Mouse (Mus musculus) embryonic stem cell, embryonic (primary cell): ENCODE data around the gene Gm10778.

Experiments used
- CTCF ChIA-PET, 4 experiments: fragments of 300-600 bp in 2 of 4; fragments of 350-600 bp in 2 of 4; sonication (Branson Sonifier 250); formaldehyde crosslinking; loops; one replicate each; lab custom pipeline; 2022; ENCODE audit warnings: inconsistent platforms in 2 of 4; lab: Charles Lee
- POLR2A ChIA-PET, 4 experiments: fragments of 300-600 bp in 2 of 4; fragments of 350-600 bp in 2 of 4; sonication (Branson Sonifier 250); formaldehyde crosslinking; loops; one replicate each; lab custom pipeline; 2022; ENCODE audit warnings: antibody characterized with exemption in 4 of 4, inconsistent platforms in 1 of 4; lab: Charles Lee

Gm10778 gene

DNA sequence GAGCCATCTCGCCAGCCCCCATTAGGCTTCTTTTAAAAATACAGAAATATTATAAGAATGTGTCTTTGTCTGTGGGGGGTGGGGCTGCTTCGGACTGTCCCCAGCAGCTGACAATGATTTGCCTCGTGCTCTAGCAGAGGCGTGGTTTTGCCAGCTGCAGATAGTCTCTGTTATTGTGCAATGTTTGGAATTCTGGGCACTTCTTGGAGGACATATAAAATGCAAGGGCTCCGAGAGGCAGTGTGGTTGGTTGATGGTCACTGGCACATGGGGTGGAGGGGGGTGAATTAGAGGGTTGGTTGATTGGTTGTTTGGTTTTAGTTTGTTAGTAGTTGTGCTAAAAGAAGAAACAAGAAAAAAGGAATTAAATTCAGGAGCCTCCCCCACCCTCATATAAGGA lies 28.9 kb upstream of the Gm10778 start:
- ChIA-PET CTCF (interaction anchor here in 1 of 4 experiments (1.0 to 1.7 kb wide), 2 partner anchors 18 to 69 kb away, joined by 3 to 4 read pairs; no protein-coding TSS in a partner anchor), POLR2A (interaction anchor here in 2 of 4 experiments (1.2 to 1.6 kb wide), 2 partner anchors 14 to 23 kb away, joined by 6 read pairs; no protein-coding TSS in a partner anchor)

DNA sequence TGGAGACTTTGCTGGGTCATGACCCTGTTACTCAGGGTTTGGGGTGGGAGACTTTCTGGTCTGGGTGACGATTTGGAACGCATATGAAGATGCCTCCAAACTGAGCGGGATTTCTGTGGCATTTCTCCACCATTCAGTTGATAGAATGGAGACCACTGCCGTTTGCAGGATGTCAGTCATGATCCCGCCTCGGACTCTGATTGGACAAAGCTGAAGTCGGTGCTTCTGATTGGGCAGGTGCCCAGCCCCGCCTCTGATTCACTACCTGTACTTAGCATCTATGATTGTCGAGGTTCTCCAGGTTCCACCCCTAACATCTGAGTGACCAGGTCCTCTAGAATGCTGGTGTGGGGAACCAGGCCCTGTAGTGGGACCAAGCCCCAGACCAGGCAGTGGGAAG lies 28.1 kb upstream of the Gm10778 start:
- CTCF ChIA-PET = interaction anchor here in 1 of 4 experiments (1.0 to 1.7 kb wide), 2 partner anchors 17 to 70 kb away, joined by 3 to 4 read pairs; no protein-coding TSS in a partner anchor
- POLR2A ChIA-PET = interaction anchor here in 2 of 4 experiments (0.6 to 1.6 kb wide), 5 partner anchors 13 to 137 kb away, joined by 3 to 6 read pairs (median 4); no protein-coding TSS in a partner anchor

DNA sequence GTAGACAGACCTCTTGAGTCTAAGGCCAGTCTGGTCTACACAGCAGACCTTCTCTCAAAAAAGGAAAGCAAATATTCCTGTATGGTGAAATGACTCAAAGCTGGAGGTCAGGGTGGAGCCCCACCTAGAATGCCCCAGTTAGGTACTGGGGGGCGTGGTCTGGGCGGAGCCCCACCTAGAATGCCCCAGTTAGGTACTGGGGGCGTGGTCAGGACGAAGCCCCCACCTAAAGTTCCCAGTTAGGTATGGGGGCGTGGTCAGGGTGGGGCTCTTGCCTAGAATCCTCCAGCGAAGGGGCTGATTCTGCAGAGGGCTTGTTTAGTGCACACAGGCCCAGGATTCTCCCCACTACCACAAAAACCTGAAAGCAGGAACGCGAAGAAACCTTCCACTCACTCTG lies 25.4 kb upstream of the Gm10778 start:
- ChIA-PET POLR2A (interaction anchor here in 2 of 4 experiments (0.8 to 2.1 kb wide), 15 partner anchors 8 to 505 kb away, joined by 3 to 9 read pairs (median 4); partner anchors contain the start of gene Ncln (in 1 of the 2)), CTCF (interaction anchor here in 2 of 4 experiments (0.6 to 0.9 kb wide), 3 partner anchors 19 to 70 kb away, joined by 3 to 4 read pairs (median 3); no protein-coding TSS in a partner anchor)

DNA sequence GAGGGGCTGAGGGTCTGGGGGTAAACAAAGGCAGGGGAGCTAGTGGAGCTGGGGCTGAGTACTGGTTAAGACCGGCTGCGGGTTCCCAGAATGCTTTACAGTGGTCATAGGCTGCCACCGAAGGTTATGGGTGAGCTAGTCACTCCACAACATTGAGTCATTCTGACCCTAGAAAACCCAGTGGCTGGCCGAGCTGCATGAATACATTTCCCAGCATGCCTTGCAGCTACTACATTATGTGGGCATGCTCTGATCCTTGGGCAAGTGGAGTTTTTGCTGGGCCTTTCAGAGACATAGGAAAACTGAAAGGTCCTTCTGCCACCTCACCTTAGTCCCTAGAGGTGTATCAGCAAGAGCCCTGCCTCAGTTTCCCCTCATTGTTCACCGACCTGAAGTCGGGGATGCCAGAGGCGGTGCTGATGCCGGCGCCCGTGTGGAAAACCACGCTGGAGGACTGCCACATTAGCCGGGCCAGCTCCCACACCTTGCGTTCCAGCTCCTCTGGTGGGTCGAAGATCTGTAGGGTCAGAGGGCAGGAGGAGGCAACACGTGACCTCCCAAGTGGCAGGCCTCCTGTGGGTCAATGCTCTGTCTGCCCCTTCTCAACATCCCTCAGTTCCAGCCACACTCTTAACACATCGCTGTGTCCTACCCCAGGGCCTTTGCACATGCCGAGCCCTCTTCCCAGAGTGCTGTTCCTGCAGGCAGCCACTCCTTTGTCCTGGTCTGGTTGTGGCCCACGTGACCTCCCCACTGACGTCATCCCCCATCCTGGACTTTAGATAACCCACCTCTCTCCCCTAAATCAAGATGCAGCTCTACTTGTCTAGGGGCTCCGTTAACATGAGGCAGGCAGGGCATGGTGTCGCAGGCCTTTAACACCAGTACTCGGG lies 22.5 kb upstream of the Gm10778 start:
- POLR2A ChIA-PET = interaction anchor here (0.5 to 6.4 kb wide), 37 partner anchors 9 to 997 kb away, joined by 3 to 54 read pairs (median 4); partner anchors contain the start of genes 1190007I07Rik (in 1 of the 4), BC025920 (in 1 of the 4), Gm10778 (in 1 of the 4) and Ncln (in 1 of the 4)

DNA sequence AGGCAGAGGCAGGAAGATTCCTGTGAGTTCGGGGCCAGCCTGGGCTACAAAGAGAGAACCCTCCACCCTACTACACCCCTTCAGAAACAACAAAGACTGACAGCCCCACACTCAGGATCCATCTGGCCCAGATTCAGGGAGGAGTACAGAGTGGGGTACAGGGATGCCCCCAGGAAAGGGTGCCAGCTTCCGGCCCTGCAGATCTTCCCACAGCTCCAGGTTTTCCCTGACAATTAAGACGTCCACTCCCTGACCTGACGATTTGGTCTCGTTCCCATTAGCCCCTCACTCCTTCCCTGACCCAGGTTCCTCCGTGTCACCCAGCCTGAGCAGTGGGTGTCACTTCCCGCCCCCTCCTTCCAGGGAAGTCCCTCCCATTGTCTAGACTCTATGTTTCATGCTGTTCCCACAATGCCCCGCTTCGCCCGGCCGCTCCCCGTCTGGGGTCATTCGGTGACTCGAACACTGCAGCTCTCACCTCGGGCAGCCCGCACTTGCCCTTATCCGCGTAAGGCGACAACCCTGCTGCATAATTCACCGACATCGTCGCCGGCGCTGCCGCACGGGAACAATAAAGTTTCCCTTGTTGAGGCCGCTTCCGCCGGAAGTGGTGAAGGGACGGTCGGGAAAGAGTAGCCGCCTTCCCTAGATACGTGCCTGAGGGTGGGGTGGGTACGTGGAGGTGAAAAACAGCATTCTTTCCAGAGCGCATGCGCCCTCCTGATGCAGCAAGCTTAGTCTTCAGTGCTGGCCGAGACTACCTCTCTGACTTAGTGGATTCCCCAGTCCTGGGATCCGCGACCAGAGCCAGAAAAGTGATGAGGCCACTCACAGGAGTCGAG lies 21.6 kb upstream of the Gm10778 start, which contains the start of gene Sirt6:
Sirt6 (minus strand) TSS at position 804 of the 842 bp plus-strand sequence.
- CTCF ChIA-PET = interaction anchor here in 1 of 4 experiments (0.9 to 3.7 kb wide), 2 partner anchors 24 to 76 kb away, joined by 3 to 15 read pairs; no protein-coding TSS in a partner anchor
- POLR2A ChIA-PET = interaction anchor here (0.5 to 6.4 kb wide), 30 partner anchors 9 to 421 kb away, joined by 3 to 54 read pairs (median 4); partner anchors contain the start of genes BC025920 (in 1 of the 4), Gm10778 (in 1 of the 4), Tle6 (in 1 of the 4) and Zfp873 (in 1 of the 4)

More for the DNA sequence above, 22.5 kb upstream of the Gm10778 start:
- CTCF ChIA-PET = interaction anchor here in 3 of 4 experiments (0.6 to 3.7 kb wide), 8 partner anchors 21 to 1664 kb away, joined by 3 to 15 read pairs (median 4); partner anchors contain the start of gene Fzr1 (in 1 of the 3)

DNA sequence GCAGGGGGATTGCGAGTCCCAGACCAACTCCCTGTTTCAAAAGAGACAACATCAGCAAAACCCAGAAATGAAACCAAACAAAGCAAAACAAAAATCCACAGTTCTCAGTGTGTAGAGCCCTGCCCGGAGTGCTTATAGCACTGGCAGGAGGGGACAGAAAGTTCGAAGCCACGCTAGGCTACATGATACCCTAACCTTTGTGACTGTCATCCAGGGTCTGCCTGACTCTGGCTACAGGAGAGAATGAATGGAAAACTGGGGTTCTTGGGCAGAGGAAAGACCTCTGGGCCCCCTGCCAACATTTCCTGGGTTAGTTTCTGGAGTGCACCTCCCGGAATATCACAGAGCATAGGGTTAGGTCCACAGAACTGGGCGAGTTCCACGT lies 21.0 kb upstream of the Gm10778 start:
- POLR2A ChIA-PET = interaction anchor here (0.6 to 6.4 kb wide), 18 partner anchors 8 to 307 kb away, joined by 3 to 54 read pairs (median 4); partner anchors contain the start of gene Gna11 (in 1 of the 4)
- CTCF ChIA-PET = interaction anchor here in 1 of 4 experiments (0.9 to 3.7 kb wide), 2 partner anchors 25 to 77 kb away, joined by 3 to 15 read pairs; no protein-coding TSS in a partner anchor

DNA sequence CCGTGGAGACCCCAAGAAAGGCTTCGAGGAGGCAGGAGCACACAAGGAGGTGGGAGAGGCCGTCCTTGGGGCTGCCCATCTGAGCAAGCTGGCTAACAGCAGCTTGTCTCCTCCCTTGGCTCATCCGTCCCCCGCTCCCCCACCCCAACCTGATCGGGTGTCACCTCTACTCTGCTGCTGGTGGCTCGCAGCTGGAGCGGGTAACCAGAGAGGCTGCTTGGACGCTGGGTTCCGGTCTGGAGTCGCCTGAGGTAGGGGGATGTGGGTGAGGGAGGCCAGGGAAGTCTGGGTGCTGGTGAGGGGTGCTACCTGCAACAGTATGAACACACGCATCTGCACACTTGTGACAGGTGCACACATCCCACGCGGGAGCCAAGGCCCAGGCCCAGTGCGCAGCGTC lies 20.5 kb upstream of the Gm10778 start, which contains the start of gene Ankrd24:
Ankrd24 (plus strand) TSS at position 151 of the 400 bp plus-strand sequence.
- POLR2A ChIA-PET = interaction anchor here in 3 of 4 experiments (1.0 to 6.4 kb wide), 8 partner anchors 13 to 91 kb away, joined by 3 to 54 read pairs (median 10); partner anchors contain the start of gene Gna11 (in 1 of the 3)
- CTCF ChIA-PET = no interaction called here

DNA sequence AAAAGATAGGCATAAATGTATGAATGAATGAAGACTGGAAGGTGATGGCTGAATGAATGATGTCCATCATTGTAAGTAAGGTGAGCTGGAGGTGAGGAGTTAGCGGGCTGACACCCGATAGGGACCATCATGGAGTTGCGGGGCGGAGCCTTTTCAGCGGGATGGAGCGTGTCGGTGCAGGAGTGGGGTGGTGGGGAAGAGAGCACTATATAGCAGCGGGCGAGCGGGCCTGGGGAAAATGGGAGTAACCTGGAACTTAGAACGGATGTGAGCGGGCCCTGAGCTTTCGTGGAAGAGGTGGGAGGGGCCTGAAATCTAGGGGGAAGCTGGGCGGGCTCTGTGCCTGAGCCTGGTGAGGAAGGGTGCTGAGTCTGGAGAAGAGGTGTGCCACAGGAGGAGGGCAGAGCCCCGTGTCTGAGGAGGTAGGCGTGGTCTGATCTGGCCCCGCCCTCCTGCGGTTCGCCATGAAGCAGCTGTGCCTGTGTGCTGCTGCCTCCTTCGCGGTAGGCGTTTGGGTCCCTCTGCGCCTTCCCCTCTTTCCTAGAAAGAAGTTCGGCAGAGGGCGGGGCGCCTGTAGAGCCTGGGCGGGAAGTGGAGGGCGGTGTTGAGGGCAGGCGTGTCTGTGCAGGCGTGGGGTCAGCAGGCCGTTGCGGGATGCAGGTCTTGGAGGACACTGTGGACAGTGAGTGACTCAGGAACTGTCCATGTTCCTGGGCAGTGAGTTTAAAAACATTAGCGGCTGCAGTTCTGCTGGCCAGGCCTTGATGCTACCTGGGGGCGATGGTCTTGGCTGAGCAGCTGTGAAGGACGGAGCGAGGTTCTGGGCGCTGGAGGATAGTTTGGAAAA lies 15.4 kb upstream of the Gm10778 start:
- ChIA-PET POLR2A (interaction anchor here (0.5 to 7.2 kb wide), 25 partner anchors 9 to 1127 kb away, joined by 3 to 64 read pairs (median 4); partner anchors contain the start of genes Cactin (in 1 of the 4), Gm10778 (in 1 of the 4) and Zfp873 (in 1 of the 4)), CTCF (interaction anchor here in 3 of 4 experiments (0.7 to 1.5 kb wide), 9 partner anchors 9 to 341 kb away, joined by 3 to 6 read pairs (median 3); partner anchors contain the start of gene Pip5k1c (in 1 of the 3))

DNA sequence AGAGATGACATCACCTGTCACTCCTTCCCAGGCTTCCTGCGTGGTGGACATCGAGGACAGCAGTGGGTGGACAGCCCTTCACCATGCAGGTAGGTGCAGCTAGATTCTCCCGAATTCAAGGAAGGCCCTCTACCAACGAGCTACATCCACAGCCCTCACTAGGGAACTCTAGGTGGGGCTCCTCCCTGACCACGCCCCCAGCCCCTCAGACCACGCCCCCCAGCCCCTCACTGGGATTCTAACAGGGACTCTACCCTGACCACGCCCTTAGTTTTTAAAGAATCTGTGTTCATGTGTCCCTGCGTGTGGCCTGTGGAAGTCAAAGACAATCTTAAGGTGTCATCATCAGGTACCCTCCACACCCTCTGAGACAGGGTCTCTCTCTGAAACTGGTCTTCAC lies 12.5 kb upstream of the Gm10778 start:
- CTCF ChIA-PET = interaction anchor here in 1 of 4 experiments (1.0 kb wide), 1 partner anchor 25 kb away, joined by 3 read pairs; no protein-coding TSS in a partner anchor
- POLR2A ChIA-PET = interaction anchor here in 2 of 4 experiments (0.5 to 7.2 kb wide), 7 partner anchors 8 to 23 kb away, joined by 3 to 64 read pairs (median 4); partner anchors contain the start of gene Sirt6 (in 1 of the 2)

DNA sequence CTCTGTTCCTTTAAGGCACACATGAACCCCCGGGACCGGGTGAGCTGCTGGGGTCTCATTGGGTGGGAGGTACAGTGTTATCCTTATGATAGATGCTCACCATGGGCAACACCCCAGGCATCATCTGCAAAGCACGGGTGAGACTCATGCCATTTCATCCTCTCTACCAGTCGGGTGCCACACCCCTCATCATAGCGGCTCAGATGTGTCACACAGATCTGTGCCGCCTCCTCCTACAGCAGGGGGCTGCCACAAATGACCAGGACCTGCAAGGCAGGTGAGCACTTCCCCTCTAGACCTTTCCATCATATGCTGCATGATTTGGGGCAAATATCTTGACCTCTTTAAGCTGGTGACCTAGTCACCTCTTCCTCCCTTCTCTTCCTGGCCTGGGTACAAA lies 10.8 kb upstream of the Gm10778 start:
- ChIA-PET CTCF (interaction anchor here in 2 of 4 experiments (0.5 to 0.9 kb wide), 2 partner anchors 10 to 18 kb away, joined by 3 read pairs; no protein-coding TSS in a partner anchor), POLR2A (interaction anchor here in 1 of 4 experiments (0.5 kb wide), 1 partner anchor 14 kb away, joined by 3 read pairs; no protein-coding TSS in a partner anchor)

DNA sequence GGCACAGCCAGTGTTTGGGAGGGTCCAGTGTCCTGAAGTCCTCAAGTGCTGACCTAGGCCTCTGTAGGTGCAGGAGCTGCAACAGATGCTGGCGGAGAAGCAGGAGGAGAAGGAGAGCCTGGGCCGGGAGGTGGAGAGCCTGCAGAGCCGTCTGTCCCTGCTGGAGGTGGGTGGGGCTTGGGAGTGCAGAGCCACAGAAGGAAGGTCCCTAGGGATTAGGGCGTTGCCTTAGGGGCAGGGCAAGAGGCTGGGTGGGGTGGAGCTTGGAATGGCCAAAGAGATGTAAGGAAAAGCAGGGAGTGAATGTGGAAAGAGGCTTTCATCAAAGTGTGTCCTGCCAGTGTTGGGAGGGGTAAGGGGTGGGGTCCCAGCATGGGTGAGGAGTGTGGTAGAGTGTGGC lies 8.0 kb upstream of the Gm10778 start:
- POLR2A ChIA-PET = interaction anchor here in 2 of 4 experiments (0.5 to 5.7 kb wide), 4 partner anchors 14 to 239 kb away, joined by 3 to 54 read pairs (median 17); partner anchors contain the start of genes Ankrd24 (in 2 of the 2) and Sirt6 (in 2 of the 2)
- CTCF ChIA-PET = interaction anchor here in 2 of 4 experiments (0.6 to 2.6 kb wide), 3 partner anchors 76 to 90 kb away, joined by 3 to 5 read pairs (median 4); no protein-coding TSS in a partner anchor

DNA sequence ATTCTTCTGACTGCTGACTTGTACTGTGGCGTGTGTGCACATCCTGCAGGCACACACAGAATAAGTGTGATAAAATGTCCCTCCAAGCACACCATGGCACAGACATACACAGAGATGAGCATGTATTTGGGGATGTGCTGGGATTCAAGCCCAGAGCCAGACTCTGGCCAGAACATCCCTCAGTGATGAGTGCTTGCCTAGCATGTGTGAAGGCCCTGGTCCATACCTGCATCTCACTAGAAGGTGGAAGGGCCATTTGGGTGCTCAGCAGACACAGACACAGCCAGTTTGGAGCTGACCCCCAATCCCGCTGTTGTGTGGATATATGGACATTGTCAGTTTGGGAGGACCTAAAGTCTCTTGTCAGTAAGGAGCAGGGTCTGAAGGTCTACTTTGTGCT lies 7.3 kb upstream of the Gm10778 start:
- ChIA-PET POLR2A (interaction anchor here in 2 of 4 experiments (0.5 to 6.3 kb wide), 7 partner anchors 9 to 240 kb away, joined by 3 to 64 read pairs (median 13); partner anchors contain the start of genes Ankrd24 (in 2 of the 2) and Sirt6 (in 2 of the 2)), CTCF (interaction anchor here in 2 of 4 experiments (0.5 to 2.6 kb wide), 6 partner anchors 8 to 90 kb away, joined by 3 to 8 read pairs (median 4); no protein-coding TSS in a partner anchor)

DNA sequence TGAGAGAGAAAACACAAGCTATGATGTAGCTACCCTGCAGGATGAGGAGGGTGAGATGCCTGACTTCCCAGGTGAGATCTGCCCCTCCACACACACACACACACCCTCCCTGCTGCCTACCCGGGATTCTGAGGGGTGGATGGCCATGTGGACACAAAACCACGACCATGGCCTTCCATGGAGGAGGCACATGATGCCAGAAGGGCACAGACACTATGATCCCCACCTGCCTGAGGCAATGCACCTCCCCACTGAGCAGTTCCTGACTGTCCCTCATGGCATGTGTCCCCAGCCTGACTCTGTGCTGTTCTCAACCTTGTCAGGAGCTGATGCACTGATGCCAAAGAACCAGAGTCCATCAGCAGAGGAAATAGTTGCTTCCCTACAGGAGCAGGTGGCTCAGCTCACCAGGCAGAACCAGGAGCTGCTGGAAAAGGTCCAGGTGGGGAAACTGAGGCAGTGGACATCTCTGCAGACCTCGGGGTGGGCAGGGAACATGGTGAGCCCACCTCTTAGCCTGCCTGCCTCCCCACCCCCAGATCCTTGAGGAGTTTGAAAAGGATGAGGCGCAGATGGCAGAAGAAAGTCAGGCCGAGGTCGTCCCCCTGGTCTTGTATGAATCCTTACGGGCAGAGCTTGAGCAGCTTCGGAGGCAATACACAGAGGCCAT lies 6.7 kb upstream of the Gm10778 start:
- POLR2A ChIA-PET = interaction anchor here in 3 of 4 experiments (0.9 to 6.3 kb wide), 13 partner anchors 9 to 536 kb away, joined by 3 to 64 read pairs (median 9); partner anchors contain the start of genes Ankrd24 (in 2 of the 3) and Sirt6 (in 2 of the 3)
- CTCF ChIA-PET = interaction anchor here in 2 of 4 experiments (0.5 to 2.6 kb wide), 6 partner anchors 8 to 91 kb away, joined by 3 to 8 read pairs (median 4); no protein-coding TSS in a partner anchor

DNA sequence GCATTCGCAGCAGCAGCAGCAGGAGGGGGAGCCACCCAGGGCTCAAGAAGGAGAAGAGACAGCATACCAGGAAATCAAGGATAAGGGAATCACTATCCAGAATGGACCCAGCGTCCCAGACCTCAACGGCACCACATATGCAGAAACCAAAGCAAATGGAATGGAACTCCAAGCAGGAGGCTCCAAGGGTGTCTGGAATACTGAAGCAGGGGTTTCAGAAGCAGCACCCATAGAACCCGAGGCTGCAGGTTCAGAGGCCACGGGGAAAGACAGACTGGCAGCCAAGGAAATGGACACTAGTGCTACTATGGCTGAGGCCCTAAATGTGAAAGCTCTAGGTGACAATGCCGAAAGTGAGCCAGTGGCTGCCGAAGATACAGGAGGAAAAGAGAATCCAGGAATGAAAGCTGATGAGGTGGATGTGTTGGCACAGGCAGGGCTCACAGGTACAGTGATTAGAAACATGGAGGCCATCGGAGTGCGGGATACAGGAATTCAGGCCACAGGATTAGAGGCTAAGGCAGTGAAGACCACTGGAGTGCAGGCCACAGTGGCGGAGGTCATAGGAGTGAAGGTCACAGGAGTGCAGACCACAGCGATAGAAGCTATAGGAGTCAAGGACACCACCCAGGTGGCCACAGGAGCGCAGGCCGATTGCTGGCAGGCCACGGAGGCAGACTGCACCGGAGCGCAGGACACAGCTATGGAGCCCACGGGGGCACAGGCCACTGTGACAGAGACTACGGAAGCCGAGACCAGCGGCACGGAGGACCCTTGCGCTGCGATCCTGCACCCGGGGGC lies 6.0 kb upstream of the Gm10778 start:
- ChIA-PET POLR2A (interaction anchor here (0.5 to 6.3 kb wide), 49 partner anchors 7 to 1216 kb away, joined by 3 to 64 read pairs (median 4); partner anchors contain the start of genes Sirt6 (in 4 of the 4), Ankrd24 (in 3 of the 4), 1190007I07Rik (in 1 of the 4) and AU041133 (in 1 of the 4)), CTCF (interaction anchor here in 2 of 4 experiments (0.9 to 2.5 kb wide), 10 partner anchors 9 to 140 kb away, joined by 3 to 8 read pairs (median 3); no protein-coding TSS in a partner anchor)
